Mouse (Mus musculus) ovary, postnatal 14 days (tissue): Measurements from ENCODE around the gene Pacrg.

Source experiments
- DNase-seq: peaks from one replicate; pipeline ENCODE4 v3.0.0; 2022; ENCODE audit warnings: low spot score

Gene Pacrg

GRCm38 (mm10) chr17:10490374-10491169 lies 349.5 kb downstream of the Pacrg start:
- DNase-seq, result no peak

GRCm38 (mm10) chr17:10488873-10489272 lies 351.2 kb downstream of the Pacrg start:
- DNase-seq, result no peak

- DNase-seq, result no peak
Observed at GRCm38 (mm10) chr17:10483945-10484546, 356.1 kb downstream of the Pacrg start.

GRCm38 (mm10) chr17:10481081-10481480 lies 359.0 kb downstream of the Pacrg start:
- no peak for DNase-seq

DNA sequence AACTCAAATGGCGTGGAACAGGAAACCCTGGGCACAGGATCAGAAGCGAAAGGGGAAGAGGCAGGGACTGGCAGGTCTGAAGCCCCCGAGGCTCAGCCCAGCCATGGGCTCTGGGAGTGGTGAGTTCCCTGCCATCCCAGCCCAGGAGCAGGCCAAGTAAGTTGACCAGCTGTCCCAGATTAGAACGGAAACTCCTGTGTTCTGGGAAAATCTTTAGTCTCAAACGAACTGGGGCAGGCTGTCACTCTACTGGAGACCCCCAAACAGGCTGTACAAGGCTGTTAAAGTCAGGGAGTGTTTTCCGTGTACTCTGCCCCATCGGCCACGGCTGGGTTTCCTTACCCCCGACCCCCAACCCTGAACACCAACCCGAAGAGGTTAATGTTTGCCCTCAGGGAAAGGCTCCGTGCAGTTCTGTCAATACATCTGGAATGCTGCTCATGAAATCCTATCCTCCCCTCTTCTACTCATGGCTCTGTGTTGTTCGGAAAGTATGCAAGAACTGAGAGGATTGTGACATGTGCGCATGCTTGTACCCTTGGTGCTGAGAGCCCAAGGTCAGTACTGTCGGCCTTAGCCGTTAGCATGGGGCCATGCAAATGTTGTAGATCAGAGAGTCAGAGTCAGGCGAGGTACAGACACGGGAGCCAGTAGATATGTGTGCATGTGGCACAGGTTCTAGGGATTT lies 360.9 kb downstream of the Pacrg start:
- no peak for DNase-seq

DNA sequence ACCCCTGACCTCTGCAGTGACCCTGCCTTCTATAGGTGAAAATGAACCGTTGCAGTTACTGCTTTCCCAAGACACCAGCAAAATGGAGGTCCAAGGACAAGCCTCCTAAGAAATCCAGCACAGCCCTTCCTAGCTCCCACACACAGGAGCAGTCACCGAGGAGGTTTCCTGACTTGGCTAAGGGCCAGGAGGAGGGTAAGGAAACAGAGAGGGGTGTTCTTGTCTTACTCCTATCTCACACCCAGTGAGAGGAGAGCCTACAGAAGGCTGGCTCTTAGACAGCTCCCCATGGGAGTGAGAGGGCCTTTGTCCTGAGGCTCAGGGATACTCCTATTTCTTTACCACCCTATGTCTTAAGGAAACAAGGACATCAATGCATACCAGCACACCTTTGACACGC lies 361.7 kb downstream of the Pacrg start:
- DNase-seq, result no peak

- no peak for DNase-seq
Observed at GRCm38 (mm10) chr17:10476807-10477206, 363.3 kb downstream of the Pacrg start.

DNA sequence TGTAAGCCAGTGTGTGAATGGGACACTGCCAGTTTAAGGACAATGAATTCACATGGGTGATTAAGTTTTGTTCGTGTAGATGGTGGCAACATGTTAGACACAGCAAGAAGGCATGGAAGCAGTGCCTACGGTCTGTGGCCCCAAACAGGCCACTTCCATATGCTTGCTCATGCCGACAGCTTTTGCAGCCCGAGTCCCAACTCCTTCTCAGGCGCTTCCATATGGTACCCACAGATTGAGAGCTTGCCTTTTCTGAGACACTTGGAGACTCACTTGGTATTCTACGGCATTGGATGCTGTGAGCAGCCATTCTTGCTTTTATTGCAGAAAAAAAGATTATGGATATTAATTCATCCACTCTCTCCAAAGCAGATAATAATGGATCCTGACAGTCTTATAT lies 365.1 kb downstream of the Pacrg start:
- DNase-seq, result no peak

DNA sequence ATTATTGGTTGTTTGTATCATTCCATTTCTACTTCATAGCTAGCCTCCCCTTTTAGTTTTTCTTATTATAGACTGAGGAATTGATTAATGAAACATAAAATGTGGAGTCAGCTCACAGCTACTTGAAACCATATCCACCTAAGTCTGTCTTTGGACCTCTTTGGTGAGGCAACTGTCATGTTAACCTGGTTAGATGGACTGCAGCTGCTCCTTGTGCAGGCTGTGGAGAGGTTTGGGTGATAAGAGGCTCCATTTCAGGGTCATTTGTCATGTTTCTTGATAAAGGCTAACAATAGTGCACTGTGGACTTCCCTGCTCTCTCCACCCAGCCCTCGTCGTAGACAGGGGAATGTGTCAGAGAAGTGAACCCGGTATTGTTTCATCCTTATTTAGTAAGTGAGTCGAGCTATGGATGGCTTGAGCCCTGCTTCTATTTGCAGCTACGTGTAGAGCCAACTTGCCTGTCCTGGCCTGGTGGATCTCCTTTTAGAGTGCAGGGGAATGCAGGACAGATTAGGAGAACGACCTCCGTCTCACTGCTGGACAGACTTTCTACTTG lies 366.2 kb downstream of the Pacrg start:
- DNase-seq, result no peak

GRCm38 (mm10) chr17:10473175-10473574 lies 366.9 kb downstream of the Pacrg start:
- DNase-seq, result no peak

DNA sequence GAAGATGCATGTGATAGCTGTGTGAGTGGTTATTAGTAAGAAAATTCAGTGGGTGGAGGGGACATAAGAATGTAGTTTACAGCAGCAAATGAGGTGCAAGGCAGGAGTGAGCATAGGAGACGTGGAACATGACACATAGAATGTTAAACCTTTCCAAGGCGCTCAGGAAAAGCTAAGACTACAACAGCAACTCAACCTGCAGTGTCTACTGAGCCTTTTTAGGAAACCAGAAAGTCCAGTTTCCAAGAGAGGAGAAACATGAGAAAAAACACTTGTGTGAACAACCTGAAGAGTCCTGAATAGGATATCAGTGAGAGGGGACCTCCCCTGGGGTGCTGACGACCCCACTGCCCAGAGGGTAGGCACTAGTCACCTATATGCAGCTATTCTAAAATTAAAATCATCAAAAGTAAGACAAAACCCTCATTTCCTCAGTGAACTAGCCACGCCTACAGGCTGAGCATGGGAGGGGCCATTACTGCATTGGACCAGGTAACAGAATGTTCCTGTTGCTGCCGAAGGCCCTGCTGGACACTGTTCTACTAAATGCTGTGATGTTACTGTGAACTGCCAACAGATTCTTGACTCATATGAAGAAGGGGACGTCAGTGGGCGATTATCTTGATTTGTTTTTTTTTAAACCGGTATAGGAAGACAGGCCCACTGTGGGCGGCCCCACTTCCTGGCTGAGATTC lies 370.1 kb downstream of the Pacrg start:
- DNase-seq, result no peak

DNA sequence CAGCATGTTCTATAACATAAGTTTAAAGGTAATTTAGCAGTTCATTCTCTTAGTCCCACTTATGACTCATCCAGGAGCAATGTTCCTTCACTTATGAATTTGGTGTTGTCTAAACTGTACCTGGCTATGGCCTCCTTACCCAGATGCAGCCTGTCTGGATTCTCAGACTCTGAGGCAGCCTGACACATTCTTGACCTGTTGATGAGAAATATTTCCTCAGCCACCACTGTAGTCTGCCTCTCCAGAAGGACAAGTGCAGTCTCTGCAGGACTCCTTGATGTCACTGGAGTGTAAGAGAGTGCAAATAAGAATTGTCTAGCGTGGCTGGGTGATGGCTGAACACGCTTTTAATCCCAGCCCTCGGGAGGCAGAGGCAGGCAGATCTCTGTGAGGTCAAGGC lies 373.0 kb downstream of the Pacrg start:
- DNase-seq, result no peak

DNA sequence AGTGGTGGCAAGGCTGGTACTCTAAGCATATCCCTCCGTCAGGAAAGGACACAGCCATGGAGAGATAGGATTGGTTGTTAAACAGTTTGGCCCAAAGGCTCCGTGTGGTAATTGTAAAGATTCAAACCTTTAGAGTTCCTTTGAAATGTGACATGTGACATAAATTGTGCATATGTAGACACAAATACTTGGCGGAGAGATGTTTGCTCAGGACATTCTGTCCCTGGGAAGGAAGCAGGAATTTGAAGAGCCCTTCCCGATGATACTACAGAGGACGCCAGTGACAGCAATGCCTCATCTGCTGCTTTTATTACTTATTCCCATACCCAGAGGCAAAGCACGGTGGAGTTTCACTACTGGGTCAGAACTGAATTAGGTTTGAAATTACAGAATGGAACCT lies 374.6 kb downstream of the Pacrg start:
- DNase-seq, result no peak

- DNase-seq, result no peak
Observed at GRCm38 (mm10) chr17:10464700-10465099, 375.4 kb downstream of the Pacrg start.

- DNase-seq, result no peak
Observed at GRCm38 (mm10) chr17:10463626-10464025, 376.5 kb downstream of the Pacrg start.

- DNase-seq, result no peak
Observed at GRCm38 (mm10) chr17:10460916-10461315, 379.2 kb downstream of the Pacrg start.

- no peak for DNase-seq
Observed at GRCm38 (mm10) chr17:10458743-10459142, 381.4 kb downstream of the Pacrg start.

GRCm38 (mm10) chr17:10456409-10456808 lies 383.7 kb downstream of the Pacrg start:
- DNase-seq, result no peak

DNA sequence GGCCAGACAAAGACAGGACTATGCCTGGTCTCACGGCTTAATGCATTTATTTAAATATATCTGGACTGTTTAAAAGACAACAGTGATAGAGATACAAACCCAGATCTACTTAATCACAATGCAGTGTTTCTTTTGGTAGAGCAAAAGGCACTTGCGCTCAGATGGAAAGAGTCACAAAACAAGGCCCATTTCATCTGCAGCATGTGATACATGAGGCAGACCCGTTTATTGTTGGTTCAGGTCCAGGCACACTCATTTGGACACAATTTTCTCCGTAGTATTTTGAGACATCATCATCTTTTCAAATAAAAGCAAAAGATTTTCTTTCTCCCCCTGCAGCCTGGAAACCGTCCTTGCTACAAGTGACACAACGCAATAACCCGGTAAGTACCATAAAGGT lies 384.1 kb downstream of the Pacrg start:
- no peak for DNase-seq

GRCm38 (mm10) chr17:10454406-10454805 lies 385.7 kb downstream of the Pacrg start:
- no peak for DNase-seq

- no peak for DNase-seq
Observed at GRCm38 (mm10) chr17:10452801-10453200, 387.3 kb downstream of the Pacrg start.
